Mouse (Mus musculus) small intestine, adult 2 months (tissue): Measurements from ENCODE around the gene Cdh23.

Experiments used
- CTCF ChIP-seq: fragments of 200-500 bp; IDR thresholded peaks from 2 replicates; pipeline ENCODE4 v1.5.1; 2012; ENCODE audit warnings: low read depth, mild to moderate bottlenecking, control low read depth, inconsistent platforms, low read length, moderate library complexity, mixed read lengths; ENCODE audit not compliant: insufficient replicate concordance, insufficient read length; ENCODE audit errors: extremely low read depth
- POLR2A ChIP-seq: fragments of 200-500 bp; IDR thresholded peaks from 2 replicates; pipeline ENCODE4 v1.6.1; 2012; ENCODE audit warnings: low read depth, mild to moderate bottlenecking, control low read depth, inconsistent platforms, low read length, moderate library complexity

DNA sequence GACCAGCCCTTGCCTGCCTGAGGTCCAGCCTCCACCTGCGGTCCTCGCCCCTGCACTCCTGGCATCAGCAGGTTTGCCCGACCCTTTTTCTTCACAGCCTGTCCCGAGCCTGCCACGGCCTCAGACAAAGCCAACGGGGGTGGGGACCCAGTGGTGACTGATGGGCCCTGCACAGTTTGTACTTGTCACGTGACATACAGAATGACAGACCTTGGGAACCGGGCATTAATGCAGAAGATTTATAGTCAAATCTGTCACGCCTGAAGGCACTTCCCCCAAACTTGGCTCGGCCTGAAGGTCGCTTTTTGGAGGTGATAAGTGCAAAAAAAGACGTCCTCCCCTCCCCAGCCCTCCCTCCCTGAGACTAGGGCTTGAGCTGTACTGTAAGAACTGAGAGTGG is 73.5 kb downstream of the Cdh23 start:
- TF ChIP-seq POLR2A (no peak), CTCF (no peak)
